Mouse (Mus musculus): ENCODE results near the gene Ap1s1. TPM values are rescaled to one million over a fixed set of nuclear protein-coding genes. Genes with fewer than 3 reads are reported as not detected.
A peak's percentile ranks its signal among the peaks of the same experiment; 100 is the strongest.

The Ap1s1 gene
- polyA plus RNA-seq, 1 experiment from 2014 or later, result 170 TPM

GRCm38 (mm10) chr5:137076191-137076930 is 30.4 kb upstream of the Ap1s1 start:
- DNase-seq (ENCODE audit: low spot score), result no peak
- H3K27me3 ChIP-seq (ENCODE audit: low read depth, poor library complexity, severe bottlenecking), result no peaks in the 10 kb centered on the region
- 51% methylated on average over 12 of the region's 12 CpGs for WGBS
- no peak overlapping the region; the same call in none of the 2 replicates for H3K27ac ChIP-seq
- H3K4me3 ChIP-seq, result no peak overlapping the region
- peaks cover 45% of the 10 kb centered on the region for H3K4me1 ChIP-seq
- no peaks in the 10 kb centered on the region for H3K36me3 ChIP-seq
- no peaks in the 10 kb centered on the region for H3K9me3 ChIP-seq (replicated peaks)

GRCm38 (mm10) chr5:137075726-137076125 is 29.8 kb upstream of the Ap1s1 start:
- H3K9me3 ChIP-seq (replicated peaks), result no peaks in the 10 kb centered on the region
- H3K36me3 ChIP-seq, result no peaks in the 10 kb centered on the region
- no peak overlapping the region; the same call in 1 of the 2 replicates for H3K27ac ChIP-seq
- H3K4me1 ChIP-seq, result peaks cover 50% of the 10 kb centered on the region
- 65% methylated on average over 6 of the region's 6 CpGs for WGBS
- H3K27me3 ChIP-seq (ENCODE audit: low read depth, poor library complexity, severe bottlenecking), result no peaks in the 10 kb centered on the region
- no peak overlapping the region for H3K4me3 ChIP-seq
- no peak for DNase-seq (ENCODE audit: low spot score)

GRCm38 (mm10) chr5:137074191-137074651 is 28.3 kb upstream of the Ap1s1 start:
- no peaks in the 10 kb centered on the region for H3K36me3 ChIP-seq
- H3K27me3 ChIP-seq (ENCODE audit: low read depth, poor library complexity, severe bottlenecking), result no peaks in the 10 kb centered on the region
- H3K4me3 ChIP-seq, result no peak overlapping the region
- no peak for DNase-seq (ENCODE audit: low spot score)
- no peaks in the 10 kb centered on the region for H3K9me3 ChIP-seq (replicated peaks)
- peaks cover 45% of the 10 kb centered on the region for H3K4me1 ChIP-seq
- WGBS, result 39% methylated on average over 6 of the region's 6 CpGs
- peak overlapping the region; percentile 56; the same call in 1 of the 2 replicates for H3K27ac ChIP-seq

- no peaks in the 10 kb centered on the region for H3K36me3 ChIP-seq
- H3K4me1 ChIP-seq, result peaks cover 38% of the 10 kb centered on the region
- H3K4me3 ChIP-seq, result no peak overlapping the region
- no peaks in the 10 kb centered on the region for H3K27me3 ChIP-seq (ENCODE audit: low read depth, poor library complexity, severe bottlenecking)
- no peak for DNase-seq (ENCODE audit: low spot score)
- H3K27ac ChIP-seq, result peak overlapping the region; percentile 85; the same call in 1 of the 2 replicates
- no peaks in the 10 kb centered on the region for H3K9me3 ChIP-seq (replicated peaks)
- WGBS, result 94% methylated on average over 8 of the region's 8 CpGs
Measured at GRCm38 (mm10) chr5:137073141-137073540, 27.2 kb upstream of the Ap1s1 start.

GRCm38 (mm10) chr5:137072079-137072960 is 26.4 kb upstream of the Ap1s1 start, which contains the start of gene Serpine1:
Gene Serpine1, minus strand, starts transcription at chr5:137072268.
- WGBS, result 26% methylated on average over 23 of the region's 23 CpGs
- Histone ChIP-seq H3K9me3 (replicated peaks) (no peaks in the 10 kb centered on the region), H3K27ac (peak within 1 kb of the TSS; percentile 85), H3K36me3 (no peaks in the 10 kb centered on the region), H3K4me1 (peaks cover 38% of the 10 kb centered on the region), H3K4me3 (peak within 1 kb of the TSS; percentile 44), H3K27me3 (ENCODE audit: low read depth, poor library complexity, severe bottlenecking) (no peaks in the 10 kb centered on the region)
- peak; percentile 86 for DNase-seq (ENCODE audit: low spot score)

GRCm38 (mm10) chr5:137070881-137071605 is 25.1 kb upstream of the Ap1s1 start:
- no peaks in the 10 kb centered on the region for H3K36me3 ChIP-seq
- DNase-seq (ENCODE audit: low spot score), result no peak
- no peaks in the 10 kb centered on the region for H3K9me3 ChIP-seq (replicated peaks)
- no peak overlapping the region for H3K27ac ChIP-seq
- 86% methylated on average over 19 of the region's 19 CpGs for WGBS
- peaks cover 33% of the 10 kb centered on the region for H3K4me1 ChIP-seq
- no peaks in the 10 kb centered on the region for H3K27me3 ChIP-seq (ENCODE audit: low read depth, poor library complexity, severe bottlenecking)
- H3K4me3 ChIP-seq, result no peak overlapping the region

- WGBS, result 68% methylated on average over 4 of the region's 4 CpGs
- H3K4me1 ChIP-seq, result peaks cover 20% of the 10 kb centered on the region
- H3K9me3 ChIP-seq (replicated peaks), result no peaks in the 10 kb centered on the region
- no peak for DNase-seq (ENCODE audit: low spot score)
- H3K4me3 ChIP-seq, result no peak overlapping the region
- H3K36me3 ChIP-seq, result no peaks in the 10 kb centered on the region
- H3K27ac ChIP-seq, result no peak overlapping the region
- no peaks in the 10 kb centered on the region for H3K27me3 ChIP-seq (ENCODE audit: low read depth, poor library complexity, severe bottlenecking)
Measured at GRCm38 (mm10) chr5:137068711-137069110, 22.8 kb upstream of the Ap1s1 start.

- DNase-seq (ENCODE audit: low spot score), result no peak
- Histone ChIP-seq H3K27ac (no peak overlapping the region), H3K9me3 (replicated peaks) (no peaks in the 10 kb centered on the region), H3K4me1 (peaks cover under 1% of the 10 kb centered on the region; the same call in 1 of the 2 replicates), H3K27me3 (ENCODE audit: low read depth, poor library complexity, severe bottlenecking) (no peaks in the 10 kb centered on the region), H3K4me3 (no peak overlapping the region), H3K36me3 (no peaks in the 10 kb centered on the region)
- 80% methylated on average over 8 of the region's 8 CpGs for WGBS
Measured at GRCm38 (mm10) chr5:137065923-137066322, 20.0 kb upstream of the Ap1s1 start.

- H3K36me3 ChIP-seq, result no peaks in the 10 kb centered on the region
- no peaks in the 10 kb centered on the region for H3K4me1 ChIP-seq
- no peak overlapping the region for H3K4me3 ChIP-seq
- DNase-seq (ENCODE audit: low spot score), result no peak
- no peaks in the 10 kb centered on the region for H3K9me3 ChIP-seq (replicated peaks)
- H3K27me3 ChIP-seq (ENCODE audit: low read depth, poor library complexity, severe bottlenecking), result no peaks in the 10 kb centered on the region
- 74% methylated on average over 6 of the region's 6 CpGs for WGBS
- H3K27ac ChIP-seq, result no peak overlapping the region
Measured at GRCm38 (mm10) chr5:137065454-137065853, 19.5 kb upstream of the Ap1s1 start.

GRCm38 (mm10) chr5:137062601-137063000 is 16.7 kb upstream of the Ap1s1 start:
- 87% methylated on average over 5 of the region's 5 CpGs for WGBS
- Histone ChIP-seq H3K36me3 (no peaks in the 10 kb centered on the region), H3K4me1 (no peaks in the 10 kb centered on the region), H3K27me3 (ENCODE audit: low read depth, poor library complexity, severe bottlenecking) (no peaks in the 10 kb centered on the region), H3K9me3 (replicated peaks) (no peaks in the 10 kb centered on the region), H3K27ac (no peak overlapping the region), H3K4me3 (no peak overlapping the region)
- DNase-seq (ENCODE audit: low spot score), result no peak

- Histone ChIP-seq H3K27ac (no peak overlapping the region), H3K27me3 (ENCODE audit: low read depth, poor library complexity, severe bottlenecking) (no peaks in the 10 kb centered on the region), H3K9me3 (replicated peaks) (no peaks in the 10 kb centered on the region), H3K4me3 (no peak overlapping the region), H3K4me1 (no peaks in the 10 kb centered on the region), H3K36me3 (no peaks in the 10 kb centered on the region)
- DNase-seq (ENCODE audit: low spot score), result peak; percentile 38
- WGBS, result 26% methylated on average over 11 of the region's 12 CpGs
Measured at GRCm38 (mm10) chr5:137061809-137062481, 16.0 kb upstream of the Ap1s1 start.

- H3K4me3 ChIP-seq, result no peak overlapping the region
- H3K4me1 ChIP-seq, result no peaks in the 10 kb centered on the region
- no peaks in the 10 kb centered on the region for H3K9me3 ChIP-seq (replicated peaks)
- no peak overlapping the region for H3K27ac ChIP-seq
- no peaks in the 10 kb centered on the region for H3K27me3 ChIP-seq (ENCODE audit: low read depth, poor library complexity, severe bottlenecking)
- no peak for DNase-seq (ENCODE audit: low spot score)
- H3K36me3 ChIP-seq, result no peaks in the 10 kb centered on the region
- 90% methylated on average over 5 of the region's 5 CpGs for WGBS
Measured at GRCm38 (mm10) chr5:137054873-137055272, 8.9 kb upstream of the Ap1s1 start.

Data from limb, embryonic 10.5 days (tissue).